Mouse (Mus musculus) liver, embryonic 14.5 days (tissue): ENCODE results near the gene Surf6.

Source experiments
- CTCF ChIP-seq: IDR thresholded peaks from 2 replicates; pipeline ENCODE4 v1.5.1; 2016; ENCODE audit warnings: antibody characterized with exemption, low read depth, control low read depth
- EP300 ChIP-seq: IDR thresholded peaks from 2 replicates; pipeline ENCODE4 v1.6.1; 2016; ENCODE audit warnings: antibody characterized with exemption, low read depth

DNA sequence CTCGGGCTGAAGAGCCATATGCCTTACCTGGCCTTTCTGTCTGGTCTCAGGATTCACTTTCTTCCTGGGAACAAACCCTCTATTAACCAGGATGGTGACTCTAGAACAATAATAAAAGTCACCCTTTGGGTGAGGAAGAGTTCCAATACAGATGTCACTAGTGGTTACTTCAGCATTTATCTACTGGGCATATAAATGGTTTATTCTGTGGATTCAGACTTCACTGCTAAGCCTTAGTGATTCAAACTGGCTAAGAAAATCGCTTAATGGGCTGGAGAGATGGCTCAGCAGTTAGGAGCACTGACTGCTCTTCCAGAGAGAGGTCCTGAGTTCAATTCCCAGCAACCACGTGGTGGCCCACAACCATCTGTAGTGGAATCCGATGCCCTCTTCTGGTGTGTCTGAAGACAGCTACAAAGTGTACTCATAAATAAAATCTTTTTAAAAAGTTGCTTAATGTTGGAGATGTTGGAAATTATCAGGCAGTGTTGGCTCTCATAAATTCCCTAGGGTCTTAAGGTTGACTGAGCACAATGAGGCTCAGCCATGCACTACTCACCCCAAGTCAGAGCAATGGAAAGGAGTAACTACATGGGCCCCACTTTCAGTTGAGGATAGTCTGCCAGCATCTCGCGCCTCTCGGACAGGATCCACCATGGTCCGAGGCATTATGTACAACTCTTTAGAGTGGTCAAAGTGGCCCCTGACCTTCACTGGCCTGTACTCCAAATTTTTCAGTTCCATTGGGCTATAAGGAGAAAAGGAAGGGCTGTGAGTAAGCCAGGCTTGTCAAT is 11.7 kb upstream of the Surf6 start:
- TF ChIP-seq CTCF (no peak), EP300 (no peak)
